Mouse (Mus musculus): ENCODE measurements around the gene Mthfd1l. TPM values are rescaled to one million over a fixed set of nuclear protein-coding genes. Genes with fewer than 3 reads are reported as not detected.

Gene Mthfd1l
- total RNA-seq (2021) = 7.8 and 11.8 TPM in 2 replicates
- long read RNA-seq, experiment 1, partial matches to known transcripts = 1 of 8 reads
- long read RNA-seq, experiment 1, other reads (novel, unspliced or antisense) = 2 of 8 reads
- long read RNA-seq, experiment 2, partial matches to known transcripts = 0 of 7 reads
- long read RNA-seq, experiment 2, other reads (novel, unspliced or antisense) = 2 of 7 reads

GRCm38 (mm10) chr10:3972981-3973588 lies at the start of gene Mthfd1l:
TSS of gene Mthfd1l (plus strand) at chr10:3973118.
- peak; percentile 93 for DNase-seq

DNA sequence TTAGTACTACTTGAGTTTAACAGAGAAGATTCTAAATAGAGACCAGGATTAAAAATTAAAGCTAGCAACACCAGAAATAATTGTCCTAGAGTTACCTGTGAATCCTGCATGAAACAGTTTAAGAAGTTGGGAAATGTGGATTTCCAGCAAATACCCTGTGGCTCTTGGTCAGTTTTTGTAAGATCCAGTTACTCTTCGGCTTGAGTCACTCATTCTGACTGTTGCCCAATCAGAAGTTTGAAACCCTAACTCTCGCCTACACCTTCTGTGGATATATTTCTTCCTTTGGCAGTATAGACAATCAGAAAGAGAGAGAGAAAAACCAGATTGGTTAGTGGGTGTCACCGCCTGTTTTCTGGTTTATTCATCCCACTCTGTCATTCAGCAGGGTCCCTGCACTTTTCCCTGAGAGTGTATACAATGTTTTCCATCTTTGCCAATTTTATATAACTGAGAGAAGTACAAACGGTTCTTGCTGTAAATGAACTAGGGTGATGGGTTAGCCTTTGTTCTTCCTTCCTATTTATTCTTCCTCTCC lies 44.8 kb upstream of the Mthfd1l start:
- DNase-seq = no peak

- no peak for DNase-seq
Measured at GRCm38 (mm10) chr10:3931831-3932230, 41.1 kb upstream of the Mthfd1l start.

- DNase-seq = no peak
Measured at GRCm38 (mm10) chr10:3933311-3933940, 39.5 kb upstream of the Mthfd1l start.

GRCm38 (mm10) chr10:3936864-3937263 lies 36.1 kb upstream of the Mthfd1l start:
- DNase-seq = no peak

DNA sequence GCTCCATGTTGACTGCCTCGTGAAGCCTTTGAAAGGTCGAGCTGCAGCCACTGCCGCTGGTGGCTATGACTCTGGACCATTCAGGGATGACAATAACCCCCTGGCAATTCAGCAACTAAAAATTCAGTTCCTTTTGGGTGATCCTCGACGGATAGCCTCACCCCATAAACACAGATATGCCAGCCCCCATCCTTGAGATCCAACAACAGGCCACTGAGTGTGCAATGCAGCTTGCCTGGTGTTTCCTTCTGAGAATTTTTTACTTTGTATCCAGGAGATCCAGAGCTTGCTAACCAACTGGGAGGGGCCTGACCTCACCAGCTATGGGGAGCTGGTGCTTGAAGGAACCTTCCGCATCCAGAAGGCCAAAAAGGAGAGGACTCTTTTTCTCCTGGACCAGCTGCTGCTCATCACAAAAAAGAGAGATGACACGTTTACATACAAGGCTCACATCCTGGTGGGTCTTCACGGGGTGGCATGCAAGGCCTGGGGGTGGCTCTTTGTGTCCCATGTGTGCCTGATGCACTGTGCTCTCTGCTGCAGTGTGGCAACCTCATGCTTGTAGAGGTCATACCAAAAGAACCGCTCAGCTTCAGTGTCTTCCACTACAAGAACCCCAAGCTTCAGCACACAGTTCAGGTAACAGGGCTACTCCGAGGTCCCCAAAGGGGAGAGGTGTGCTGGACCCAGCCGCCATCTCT lies 32.9 kb upstream of the Mthfd1l start:
- no peak for DNase-seq

DNA sequence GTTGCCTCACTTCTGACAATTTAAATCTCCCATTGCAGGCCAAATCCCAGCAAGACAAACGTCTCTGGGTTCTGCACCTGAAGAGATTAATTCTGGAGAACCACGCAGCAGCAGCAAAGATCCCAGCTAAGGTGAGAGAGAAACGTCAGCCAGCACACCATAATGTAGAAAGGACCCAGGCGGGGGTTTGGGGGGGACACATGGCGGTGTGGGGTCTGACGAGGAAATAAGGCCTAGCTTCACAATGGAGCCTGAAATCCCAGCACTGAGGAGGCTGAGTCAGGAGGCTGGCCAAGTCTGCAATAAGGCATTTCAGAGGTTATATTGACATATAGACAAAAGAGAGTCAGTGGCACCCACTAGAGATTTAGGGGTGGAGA lies 32.3 kb upstream of the Mthfd1l start:
- no peak for DNase-seq

GRCm38 (mm10) chr10:3941054-3941757 lies 31.7 kb upstream of the Mthfd1l start:
- DNase-seq = peak; percentile 29

DNA sequence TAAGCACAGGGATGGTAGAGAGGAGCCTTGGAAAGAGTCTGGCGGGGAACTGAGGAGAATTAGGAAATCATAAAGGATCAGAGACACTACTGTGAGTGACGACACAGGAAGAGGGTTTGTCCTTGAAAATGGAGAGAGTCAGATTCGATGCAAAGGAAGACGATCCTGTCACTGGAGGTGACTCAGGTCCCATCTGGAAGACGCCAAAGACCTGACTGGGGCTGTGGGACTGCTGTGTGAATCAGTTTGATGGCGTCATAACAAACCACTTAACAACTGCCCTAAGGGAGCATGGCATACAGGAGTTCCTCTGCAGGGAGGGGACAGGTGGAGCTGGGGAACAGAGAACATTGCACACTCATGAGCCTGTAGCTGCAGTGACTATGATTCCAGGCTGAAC lies 30.6 kb upstream of the Mthfd1l start:
- no peak for DNase-seq

GRCm38 (mm10) chr10:3943492-3944395 lies 29.2 kb upstream of the Mthfd1l start:
- peak; percentile 84 for DNase-seq

DNA sequence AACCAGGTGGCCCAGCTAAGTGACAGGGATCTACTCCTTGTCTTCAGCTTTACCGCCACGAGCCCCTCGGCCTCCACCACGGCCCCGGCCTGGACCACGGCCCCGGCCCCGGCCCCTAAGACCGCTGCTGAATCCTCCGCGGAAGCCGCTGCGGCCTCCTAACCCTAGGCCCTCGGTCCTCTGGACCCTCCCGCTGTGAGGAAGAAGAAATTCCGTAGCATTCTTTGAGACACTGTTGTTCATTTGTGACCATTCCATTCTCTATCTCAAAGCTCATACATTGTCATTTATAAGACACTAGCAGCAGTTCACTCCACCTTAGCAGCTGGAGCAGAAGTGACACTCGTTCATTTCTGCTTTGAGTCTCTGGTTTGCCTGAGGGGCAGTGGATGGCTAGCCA lies 26.0 kb upstream of the Mthfd1l start:
- no peak for DNase-seq

- DNase-seq = no peak
Measured at GRCm38 (mm10) chr10:3947346-3947745, 25.6 kb upstream of the Mthfd1l start.

GRCm38 (mm10) chr10:3949306-3949705 lies 23.6 kb upstream of the Mthfd1l start:
- DNase-seq = no peak

DNA sequence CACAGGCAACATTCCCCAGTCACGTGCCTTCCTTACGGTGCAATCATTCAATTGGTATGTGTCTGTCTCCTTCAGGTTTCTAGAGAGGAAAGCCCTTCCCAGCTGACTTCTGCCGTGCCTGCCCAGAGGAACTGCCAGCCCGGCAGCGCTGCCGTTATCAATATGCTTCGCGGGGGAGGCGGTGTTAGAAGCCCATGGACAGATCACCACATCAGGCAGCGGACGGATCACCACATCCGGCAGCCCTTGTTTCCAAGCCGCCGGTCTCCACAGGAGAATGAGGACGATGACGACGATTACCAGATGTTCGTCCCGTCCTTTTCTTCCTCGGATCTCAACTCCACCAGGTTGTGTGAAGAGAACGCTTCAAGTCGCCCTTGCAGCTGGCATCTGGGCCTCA lies 16.4 kb upstream of the Mthfd1l start:
- DNase-seq = no peak

DNA sequence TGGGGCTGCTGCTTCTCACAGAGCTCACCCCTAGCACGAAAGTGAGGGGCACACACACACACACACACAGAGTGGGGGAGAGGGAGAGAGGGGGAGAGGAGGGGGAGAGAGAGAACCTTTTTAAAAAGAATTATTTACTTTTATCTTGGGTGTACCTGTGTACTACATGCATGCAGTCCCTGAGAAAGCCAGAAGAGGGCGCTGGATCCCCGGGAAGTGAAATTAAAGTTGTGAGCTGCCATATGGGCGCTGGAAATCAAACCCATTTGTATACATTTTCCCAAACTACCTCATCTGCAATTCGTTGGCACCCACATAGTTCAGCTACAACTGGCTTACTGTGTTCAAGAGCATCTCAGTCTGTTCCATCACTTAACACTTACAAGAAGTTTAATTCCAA lies 14.3 kb upstream of the Mthfd1l start:
- DNase-seq = no peak

- DNase-seq = no peak
Measured at GRCm38 (mm10) chr10:3969026-3969425, 3.9 kb upstream of the Mthfd1l start.

- DNase-seq = no peak
Measured at GRCm38 (mm10) chr10:3972237-3972636, 681 bp upstream of the Mthfd1l start.

- peak; percentile 94 for DNase-seq
Measured at GRCm38 (mm10) chr10:3973589-3974070, 712 bp downstream of the Mthfd1l start.

DNA sequence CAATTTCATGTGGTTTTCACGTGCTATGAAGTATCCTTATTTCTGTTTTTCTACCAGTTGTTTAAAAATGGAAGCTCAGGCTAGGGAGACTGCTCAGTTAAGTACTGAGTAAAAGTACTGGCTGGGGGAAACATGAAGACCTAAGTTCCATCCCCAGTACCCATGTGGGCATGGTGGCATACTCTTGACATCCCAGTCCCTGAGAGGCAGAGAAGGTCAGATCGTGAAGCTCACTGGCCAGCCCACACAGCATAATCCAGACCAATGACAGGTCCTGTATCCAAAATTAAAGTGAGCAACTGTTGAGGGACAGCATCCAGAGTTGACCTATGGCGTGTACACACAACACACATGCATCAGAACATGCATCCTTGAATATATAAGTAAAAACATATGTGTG lies 1.5 kb downstream of the Mthfd1l start:
- no peak for DNase-seq

GRCm38 (mm10) chr10:3975898-3976622 lies 3.1 kb downstream of the Mthfd1l start:
- no peak for DNase-seq
